Mouse (Mus musculus) liver, embryonic 16.5 days (tissue): Measurements from ENCODE around the gene D930020B18Rik. TPM values are rescaled to one million over a fixed set of nuclear protein-coding genes. Genes with fewer than 3 reads are reported as not detected.

Experiments
- ATAC-seq: fragments of 200-750 bp; cut with Nextera tagmentation; 2 replicates; pipeline ENCODE4 v1.8.0; 2017; ENCODE audit warnings: low read depth, mild to moderate bottlenecking, moderate number of reproducible peaks, moderate library complexity
- H3K27ac ChIP-seq: fragments of 300-500 bp; sonication (generic); 2 replicates; pipeline ENCODE4 v1.5.1; 2014; ENCODE audit warnings: mild to moderate bottlenecking, low read length
- H3K27me3 ChIP-seq: fragments of 300-500 bp; sonication (generic); 2 replicates; pipeline ENCODE4 v1.6.1; 2014; ENCODE audit warnings: low read depth, low read length, mixed read lengths; ENCODE audit not compliant: control insufficient read depth, insufficient read depth
- H3K36me3 ChIP-seq: fragments of 300-500 bp; sonication (generic); 2 replicates; pipeline ENCODE4 v1.6.1; 2014; ENCODE audit warnings: mild to moderate bottlenecking; ENCODE audit not compliant: control insufficient read depth, insufficient read depth
- H3K4me1 ChIP-seq: fragments of 300-500 bp; sonication (generic); 2 replicates; pipeline ENCODE4 v1.6.1; 2014; ENCODE audit warnings: low read depth, low read length, mixed read lengths; ENCODE audit not compliant: control insufficient read depth
- H3K4me2 ChIP-seq: fragments of 300-500 bp; sonication (generic); 2 replicates; pipeline ENCODE4 v1.6.1; 2014; ENCODE audit warnings: low read depth, low read length, mixed read lengths
- H3K4me3 ChIP-seq: fragments of 300-500 bp; sonication (generic); 2 replicates; pipeline ENCODE4 v1.5.1; 2014; ENCODE audit warnings: low read depth, mild to moderate bottlenecking, low read length
- H3K9ac ChIP-seq: fragments of 300-500 bp; sonication (generic); 2 replicates; pipeline ENCODE4 v1.6.1; 2014; ENCODE audit warnings: low read depth, low read length
- H3K9me3 ChIP-seq: fragments of 300-500 bp; sonication (generic); replicated peaks from 2 replicates; pipeline ENCODE4 v1.6.1; 2016; ENCODE audit warnings: low read length; ENCODE audit not compliant: control insufficient read depth
- WGBS: fragments of 180-500 bp; shearing (Covaris S2); extraction: QIAGEN DNeasy Blood & Tissue Kit; methylation state at CpG from one replicate; pipeline ENCODE4 v1.1.7; 2014; ENCODE audit not compliant: insufficient replicate concordance; 5-methylcytosine and 5-hydroxymethylcytosine counted together
- polyA plus RNA-seq: library from polyadenylated mRNA; unstranded; fragments of >200 nt; fragmentation: Nextera tagmentation; extraction: Ambion mirVana; gene quantifications from 2 replicates; pipeline ENCODE4 v1.2.1, GENCODE M21; 2015

Gene D930020B18Rik
- polyA plus RNA-seq, 1 experiment from 2014 or later: 0.04 TPM

DNA sequence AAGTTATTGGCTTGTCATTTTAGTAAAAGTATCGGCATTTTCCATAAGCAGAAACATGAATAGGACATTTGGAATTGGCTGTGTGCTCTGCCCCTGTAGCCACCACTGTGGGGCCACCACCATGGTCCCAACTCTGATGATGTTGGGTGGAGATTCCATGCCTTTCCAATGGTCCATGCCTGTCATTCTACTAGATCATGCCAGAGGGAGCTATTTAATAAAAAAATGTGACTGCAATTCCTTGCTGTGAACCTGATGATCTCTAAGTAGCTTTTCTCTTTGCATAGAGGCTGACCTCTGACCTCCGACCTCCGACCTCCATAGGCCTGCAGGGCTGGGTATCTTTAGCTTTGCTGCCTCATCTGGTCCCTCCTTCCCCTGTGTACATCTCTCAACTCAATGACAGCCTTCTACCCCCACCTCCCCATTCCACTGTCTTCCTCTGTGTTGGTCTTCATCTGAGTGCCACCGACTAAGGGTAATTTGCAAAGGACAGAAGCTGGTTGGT is 44.8 kb downstream of the D930020B18Rik start:
- H3K9ac ChIP-seq: no peak overlapping the region
- 78% methylated on average over 4 of the region's 4 CpGs for WGBS

GRCm38 (mm10) chr10:121687511-121687910 is 46.1 kb downstream of the D930020B18Rik start:
- Histone ChIP-seq H3K9ac (no peak overlapping the region), H3K4me2 (no peak overlapping the region), H3K36me3 (no peaks in the 10 kb centered on the region), H3K4me3 (no peak overlapping the region), H3K27me3 (no peaks in the 10 kb centered on the region), H3K27ac (no peak overlapping the region), H3K4me1 (no peaks in the 10 kb centered on the region), H3K9me3 (no peaks in the 10 kb centered on the region)
- no peak for ATAC-seq
- WGBS: 60% methylated on average over 7 of the region's 7 CpGs

More for the DNA sequence above, 44.8 kb downstream of the D930020B18Rik start:
- no peaks in the 10 kb centered on the region for H3K36me3 ChIP-seq
- ATAC-seq: no peak
- no peak overlapping the region for H3K4me3 ChIP-seq
- no peak overlapping the region for H3K4me2 ChIP-seq
- H3K27ac ChIP-seq: no peak overlapping the region
- H3K9me3 ChIP-seq: no peaks in the 10 kb centered on the region
- H3K4me1 ChIP-seq: no peaks in the 10 kb centered on the region
- no peaks in the 10 kb centered on the region for H3K27me3 ChIP-seq

- Histone ChIP-seq H3K4me3 (no peak overlapping the region), H3K9me3 (no peaks in the 10 kb centered on the region; the same call in 1 of the 2 replicates), H3K27me3 (no peaks in the 10 kb centered on the region), H3K27ac (no peak overlapping the region), H3K4me2 (no peak overlapping the region), H3K9ac (no peak overlapping the region), H3K4me1 (no peaks in the 10 kb centered on the region), H3K36me3 (no peaks in the 10 kb centered on the region)
- 26% methylated on average over 15 of the region's 15 CpGs for WGBS
- ATAC-seq: no peak
These were observed 48.4 kb downstream of the D930020B18Rik start for GRCm38 (mm10) chr10:121689591-121690314.

GRCm38 (mm10) chr10:121692944-121693579 is 51.7 kb downstream of the D930020B18Rik start:
- H3K9ac ChIP-seq: no peak overlapping the region

GRCm38 (mm10) chr10:121694567-121694966 is 53.2 kb downstream of the D930020B18Rik start:
- Histone ChIP-seq H3K4me3 (no peak overlapping the region), H3K27me3 (no peaks in the 10 kb centered on the region), H3K4me2 (no peak overlapping the region), H3K27ac (no peak overlapping the region), H3K36me3 (no peaks in the 10 kb centered on the region), H3K4me1 (no peaks in the 10 kb centered on the region), H3K9me3 (no peaks in the 10 kb centered on the region; the same call in 1 of the 2 replicates), H3K9ac (no peak overlapping the region)
- no peak for ATAC-seq
- 79% methylated on average over 11 of the region's 11 CpGs for WGBS

More at GRCm38 (mm10) chr10:121692944-121693579, 51.7 kb downstream of the D930020B18Rik start:
- Histone ChIP-seq H3K4me1 (no peaks in the 10 kb centered on the region), H3K27ac (no peak overlapping the region), H3K27me3 (no peaks in the 10 kb centered on the region), H3K36me3 (no peaks in the 10 kb centered on the region), H3K4me3 (no peak overlapping the region), H3K4me2 (peak overlapping the region; percentile 38), H3K9me3 (no peaks in the 10 kb centered on the region; the same call in 1 of the 2 replicates)
- ATAC-seq: no peak
- WGBS: 33% methylated on average over 18 of the region's 18 CpGs

- no peak for ATAC-seq
- Histone ChIP-seq H3K4me2 (no peak overlapping the region), H3K36me3 (no peaks in the 10 kb centered on the region), H3K9me3 (no peaks in the 10 kb centered on the region), H3K27me3 (no peaks in the 10 kb centered on the region), H3K4me1 (no peaks in the 10 kb centered on the region), H3K9ac (no peak overlapping the region), H3K4me3 (no peak overlapping the region), H3K27ac (no peak overlapping the region)
- WGBS: 35% methylated on average over 11 of the region's 11 CpGs
These were observed 60.2 kb downstream of the D930020B18Rik start for GRCm38 (mm10) chr10:121701296-121702248.

GRCm38 (mm10) chr10:121703619-121704018 is 62.2 kb downstream of the D930020B18Rik start:
- 62% methylated on average over 6 of the region's 6 CpGs for WGBS
- H3K4me1 ChIP-seq: no peaks in the 10 kb centered on the region
- H3K4me3 ChIP-seq: no peak overlapping the region
- no peak overlapping the region for H3K9ac ChIP-seq
- H3K27ac ChIP-seq: no peak overlapping the region
- ATAC-seq: no peak
- H3K9me3 ChIP-seq: no peaks in the 10 kb centered on the region
- H3K27me3 ChIP-seq: no peaks in the 10 kb centered on the region
- H3K36me3 ChIP-seq: no peaks in the 10 kb centered on the region
- H3K4me2 ChIP-seq: no peak overlapping the region

GRCm38 (mm10) chr10:121704871-121705270 is 63.5 kb downstream of the D930020B18Rik start:
- H3K4me2 ChIP-seq: no peak overlapping the region
- no peak overlapping the region for H3K27ac ChIP-seq
- no peaks in the 10 kb centered on the region for H3K4me1 ChIP-seq
- no peak overlapping the region for H3K4me3 ChIP-seq
- no peaks in the 10 kb centered on the region for H3K27me3 ChIP-seq
- no peaks in the 10 kb centered on the region for H3K36me3 ChIP-seq
- 53% methylated on average over 6 of the region's 6 CpGs for WGBS
- ATAC-seq: no peak
- H3K9me3 ChIP-seq: no peaks in the 10 kb centered on the region
- H3K9ac ChIP-seq: no peak overlapping the region
